Comparison of ENCODE assay signal across 23 mouse cellular contexts in the genomic region with DNA sequence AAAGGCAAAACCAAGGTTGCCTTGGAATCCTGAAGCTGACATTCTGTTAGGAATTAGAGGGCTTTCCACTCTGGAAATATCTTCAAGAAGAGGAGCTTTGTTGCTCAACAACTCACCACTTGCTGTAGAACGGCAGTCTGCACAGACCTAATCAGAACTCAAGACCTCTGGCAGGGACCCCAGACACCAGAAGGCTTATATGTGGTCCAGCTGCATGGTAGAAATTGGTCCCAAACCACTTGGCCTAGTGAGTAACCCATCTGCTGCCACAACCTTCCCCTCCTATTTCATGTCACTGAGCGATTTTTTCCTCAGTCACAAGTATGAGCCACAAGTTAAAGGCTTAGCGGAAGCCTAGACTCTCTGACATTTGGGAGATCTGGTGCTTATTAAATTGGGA.
DNase-seq lines count a peak whose midpoint lies in the region; ATAC-seq and TF ChIP-seq lines count a peak whose summit lies in the region.
"Had no signal": no experiment of that assay in that cellular context is flagged by ENCODE, and none has a peak within 500 bp of the region (broad histone marks: within the 10 kb centered on the region; RNA-seq: fewer than 3 reads in every experiment).

No protein-coding gene starts in this region.

- no peak overlapping the region for H3K4me2 ChIP-seq in hindbrain, postnatal 0 days (ENCODE audit: low read depth, low read length)
- no peak overlapping the region for H3K4me2 ChIP-seq in hindbrain, embryonic 12.5 days (replicated peaks)
- H3K4me2 ChIP-seq: embryonic facial prominence, embryonic 13.5 days; hindbrain, embryonic 13.5 days; liver, embryonic 12.5 days; midbrain, embryonic 12.5 days; neural tube, embryonic 13.5 days had no signal

- H3K4me1 ChIP-seq in hindbrain, postnatal 0 days (ENCODE audit: insufficient read depth, low read length), result no peaks in the 10 kb centered on the region
- H3K4me1 ChIP-seq in hindbrain, embryonic 12.5 days, result no peaks in the 10 kb centered on the region
- H3K4me1 ChIP-seq: heart, embryonic 10.5 days; hindbrain, embryonic 13.5 days; liver, embryonic 12.5 days; midbrain, embryonic 12.5 days; neural tube, embryonic 13.5 days had no signal

- 59% methylated on average over 3 of the region's 3 CpGs for WGBS in hindbrain, postnatal 0 days
- WGBS in hindbrain, embryonic 12.5 days, result 88% methylated on average over 3 of the region's 3 CpGs

- H3K36me3 ChIP-seq in hindbrain, postnatal 0 days (ENCODE audit: insufficient read depth, low read length), result no peaks in the 10 kb centered on the region
- no peaks in the 10 kb centered on the region for H3K36me3 ChIP-seq in hindbrain, embryonic 12.5 days
- H3K36me3 ChIP-seq: embryonic facial prominence, embryonic 13.5 days; heart, embryonic 10.5 days; hindbrain, embryonic 13.5 days; liver, embryonic 12.5 days; midbrain, embryonic 12.5 days; neural tube, embryonic 13.5 days had no signal

- no peak overlapping the region for H3K4me3 ChIP-seq in hindbrain, postnatal 0 days (ENCODE audit: low read length)
- H3K4me3 ChIP-seq in hindbrain, embryonic 12.5 days, result no peak overlapping the region
- H3K4me3 ChIP-seq: embryonic facial prominence, embryonic 13.5 days; heart, embryonic 10.5 days; hindbrain, embryonic 13.5 days; liver, embryonic 12.5 days; midbrain, embryonic 12.5 days; neural tube, embryonic 13.5 days had no signal

- DNase-seq in cerebellum, postnatal 14 days, result peak; percentile 68 to 78
- DNase-seq in cerebellum, adult 8-10 months, result no peak
- peak; percentile 15 for DNase-seq in hindbrain, postnatal 0 days (ENCODE audit: low spot score)
- DNase-seq in left cerebral cortex, postnatal 4 days, result peak; percentile 53
- DNase-seq in left cerebral cortex, adult 11 months (ENCODE audit: low spot score), result no peak
- no peak for DNase-seq in right cerebral cortex, postnatal 25 days
- DNase-seq: adrenal gland, postnatal 14 days; gastrocnemius, postnatal 14 days; heart, postnatal 36 days; kidney, adult 9 months; liver, postnatal 0 days; lung, postnatal 36 days; thymus, adult 2 months; thymus, postnatal 36 days had no signal

- H3K27ac ChIP-seq in hindbrain, postnatal 0 days, result no peak overlapping the region
- no peak overlapping the region for H3K27ac ChIP-seq in hindbrain, embryonic 12.5 days
- H3K27ac ChIP-seq: embryonic facial prominence, embryonic 13.5 days; heart, embryonic 10.5 days; hindbrain, embryonic 13.5 days; liver, embryonic 12.5 days; midbrain, embryonic 12.5 days; neural tube, embryonic 13.5 days had no signal

- H3K27me3 ChIP-seq in hindbrain, postnatal 0 days (ENCODE audit: insufficient read depth, low read length), result no peaks in the 10 kb centered on the region
- no peaks in the 10 kb centered on the region; the same call in 1 of the 2 replicates for H3K27me3 ChIP-seq in hindbrain, embryonic 12.5 days
- H3K27me3 ChIP-seq: embryonic facial prominence, embryonic 13.5 days; hindbrain, embryonic 13.5 days; liver, embryonic 12.5 days; midbrain, embryonic 12.5 days; neural tube, embryonic 13.5 days had no signal

- no peaks in the 10 kb centered on the region for H3K9me3 ChIP-seq in hindbrain, postnatal 0 days (ENCODE audit: low read length)
- no peaks in the 10 kb centered on the region for H3K9me3 ChIP-seq in hindbrain, embryonic 12.5 days (replicated peaks)
- H3K9me3 ChIP-seq: embryonic facial prominence, embryonic 13.5 days; heart, embryonic 10.5 days; hindbrain, embryonic 13.5 days; liver, embryonic 12.5 days; midbrain, embryonic 12.5 days; neural tube, embryonic 13.5 days had no signal

- intact Hi-C loops in left cerebral cortex, postnatal 4 days (cut with DNase I), result no loop called here

- no peak for TF ChIP-seq CTCF in hindbrain, postnatal 0 days (IDR thresholded peaks at IDR 0.05; ENCODE audit: low read depth)

- no peak overlapping the region for H3K9ac ChIP-seq in hindbrain, postnatal 0 days (replicated peaks; ENCODE audit: low read length)
- H3K9ac ChIP-seq in hindbrain, embryonic 12.5 days, result no peak overlapping the region
- H3K9ac ChIP-seq: embryonic facial prominence, embryonic 13.5 days; hindbrain, embryonic 13.5 days; liver, embryonic 12.5 days; liver, postnatal 0 days; midbrain, embryonic 12.5 days; neural tube, embryonic 13.5 days had no signal

- no peak for ATAC-seq in hindbrain, postnatal 0 days
- no peak for ATAC-seq in hindbrain, embryonic 12.5 days (ENCODE audit: low FRiP score)
- ATAC-seq: CD4-positive, CD25-positive, alpha-beta regulatory T cell, adult 4 months; intestine, postnatal 0 days; liver, embryonic 12.5 days; liver, postnatal 0 days had no signal

Comparison
In these comparisons a context has a peak if more than half of its experiments do, and no peak if none do; other contexts are left out.
1. DNase-seq: peak in cerebellum, postnatal 14 days (2 of 2), hindbrain, postnatal 0 days (single experiment) and left cerebral cortex, postnatal 4 days (single experiment); none in cerebellum, adult 8-10 months (single experiment), left cerebral cortex, adult 11 months (single experiment) and right cerebral cortex, postnatal 25 days (single experiment).